Mouse (Mus musculus) myocyte (in vitro differentiated cells): ENCODE results near the gene Ccm2. TPM values are rescaled to one million over a fixed set of nuclear protein-coding genes. Genes with fewer than 3 reads are reported as not detected.

Source experiments
- H3K27me3 ChIP-seq: one replicate; pipeline ENCODE4 v1.6.1; 2011; ENCODE audit not compliant: control insufficient read depth, insufficient read depth, insufficient read length
- H3K36me3 ChIP-seq: one replicate; pipeline ENCODE4 v1.6.1; 2011; ENCODE audit not compliant: control insufficient read depth, insufficient read depth
- H3K4me2 ChIP-seq: one replicate; pipeline ENCODE4 v1.6.1; 2011; ENCODE audit warnings: low read depth, control low read depth
- H3K4me3 ChIP-seq: one replicate; pipeline ENCODE4 v1.5.1; 2011; ENCODE audit warnings: mild to moderate bottlenecking, control low read depth, moderate library complexity
- H3K79me2 ChIP-seq: one replicate; pipeline ENCODE4 v1.6.1; 2011; ENCODE audit not compliant: control insufficient read depth, insufficient read depth
- H3ac ChIP-seq: one replicate; pipeline ENCODE4 v1.6.1; 2011; ENCODE audit not compliant: control insufficient read depth, insufficient read length
- CEBPB ChIP-seq: IDR thresholded peaks from 2 replicates; pipeline ENCODE4 v1.6.1; 2011; ENCODE audit warnings: mild to moderate bottlenecking, moderate library complexity; ENCODE audit not compliant: poor library complexity, insufficient read depth, severe bottlenecking
- E2F4 ChIP-seq: IDR thresholded peaks from one replicate; pipeline ENCODE4 v1.6.1; 2011; ENCODE audit warnings: mild to moderate bottlenecking, control low read depth, moderate library complexity; ENCODE audit not compliant: insufficient read depth
- MAX ChIP-seq: IDR thresholded peaks from one replicate; pipeline ENCODE4 v1.6.1; 2011; ENCODE audit warnings: low read depth, mild to moderate bottlenecking, control low read depth
- MYOD1 ChIP-seq, 3 experiments: IDR thresholded peaks; one replicate each; pipeline ENCODE4 v1.6.1; 2011; ENCODE audit warnings: control low read depth in 2 of 3, low read depth in 2 of 3, mild to moderate bottlenecking in 2 of 3, moderate library complexity in 1 of 3; ENCODE audit not compliant: insufficient read length in 2 of 3, control insufficient read depth in 1 of 3
- MYOG ChIP-seq, 3 experiments: IDR thresholded peaks; one replicate each; pipeline ENCODE4 v1.6.1; 2011; ENCODE audit warnings: control low read depth in 2 of 3, low read depth in 2 of 3, mild to moderate bottlenecking in 2 of 3; ENCODE audit not compliant: insufficient read length in 2 of 3, control insufficient read depth in 1 of 3, insufficient read depth in 1 of 3
- POLR2A ChIP-seq: IDR thresholded peaks from one replicate; pipeline ENCODE4 v1.6.1; 2011; ENCODE audit warnings: low read depth, mild to moderate bottlenecking, control low read depth, moderate library complexity; ENCODE audit not compliant: insufficient read length
- POLR2AphosphoS2 ChIP-seq: IDR thresholded peaks from one replicate; pipeline ENCODE4 v1.6.1; 2011; ENCODE audit warnings: low read depth, control low read depth; ENCODE audit not compliant: insufficient read length
- REST ChIP-seq: IDR thresholded peaks from one replicate; pipeline ENCODE4 v1.6.1; 2011; ENCODE audit warnings: mild to moderate bottlenecking, control low read depth, moderate library complexity; ENCODE audit not compliant: insufficient read depth, insufficient read length
- SRF ChIP-seq: IDR thresholded peaks from one replicate; pipeline ENCODE4 v1.6.1; 2011; ENCODE audit warnings: low read depth; ENCODE audit not compliant: control insufficient read depth, insufficient read length
- TCF12 ChIP-seq: IDR thresholded peaks from one replicate; pipeline ENCODE4 v1.6.1; 2011; ENCODE audit warnings: mild to moderate bottlenecking, control low read depth; ENCODE audit not compliant: poor library complexity, insufficient read depth, severe bottlenecking
- TCF3 ChIP-seq: IDR thresholded peaks from one replicate; pipeline ENCODE4 v1.6.1; 2011; ENCODE audit warnings: low read depth, control low read depth; ENCODE audit not compliant: insufficient read length
- USF1 ChIP-seq: IDR thresholded peaks from one replicate; pipeline ENCODE4 v1.6.1; 2011; ENCODE audit warnings: low read depth, mild to moderate bottlenecking, control low read depth, moderate library complexity
- polyA plus RNA-seq: library from polyadenylated mRNA; unstranded; fragments of >200 nt; fragmentation: generic; extraction: Trizol; gene quantifications from one replicate; pipeline ENCODE4 v1.2.1, GENCODE M21; 2012; ENCODE audit warnings: missing spikeins

Ccm2 gene
- polyA plus RNA-seq, 1 experiment = 66.0 TPM

GRCm38 (mm10) chr11:6624619-6625382, 78.1 kb downstream of the Ccm2 start:
- Histone ChIP-seq H3K4me3 (peak overlapping the region; percentile 98), H3K79me2 (peaks cover 51% of the 10 kb centered on the region), H3K27me3 (no peaks in the 10 kb centered on the region), H3K4me2 (peak overlapping the region; percentile 98), H3K36me3 (peaks cover 30% of the 10 kb centered on the region), H3ac (peak overlapping the region; percentile 54)
- no peak for TF ChIP-seq SRF
- no peak for TF ChIP-seq REST
- no peak for TF ChIP-seq CEBPB
- no peak for TF ChIP-seq MYOD1 (IDR thresholded peaks at IDR 0.05; ENCODE audit: control insufficient read depth in 1 of 3, insufficient read length in 2 of 3, low read depth in 2 of 3)
- no peak for TF ChIP-seq POLR2AphosphoS2
- no peak for TF ChIP-seq USF1
- no peak for TF ChIP-seq E2F4
- no peak for TF ChIP-seq MYOG (IDR thresholded peaks at IDR 0.05; ENCODE audit: control insufficient read depth in 1 of 3, insufficient read depth in 1 of 3, insufficient read length in 2 of 3, low read depth in 2 of 3)
- no peak for TF ChIP-seq TCF12
- TF ChIP-seq TCF3 = no peak
- TF ChIP-seq POLR2A = no peak
- no peak for TF ChIP-seq MAX

GRCm38 (mm10) chr11:6625478-6626387, 79.0 kb downstream of the Ccm2 start, which contains the start of gene Tbrg4:
Gene Tbrg4, minus strand, starts transcription at chr11:6626067.
- peak in 1 of 3 experiments; percentile 11 for TF ChIP-seq MYOG (IDR thresholded peaks at IDR 0.05; ENCODE audit: control insufficient read depth in 1 of 3, insufficient read depth in 1 of 3, insufficient read length in 2 of 3, low read depth in 2 of 3)
- TF ChIP-seq TCF12 = no peak
- peak; percentile 83 for TF ChIP-seq MAX
- TF ChIP-seq POLR2A = peak; percentile 82
- peak; percentile 67 for TF ChIP-seq SRF
- peak; percentile 88 for TF ChIP-seq POLR2AphosphoS2
- TF ChIP-seq REST = no peak
- peaks cover 23% of the 10 kb centered on the region for H3K36me3 ChIP-seq
- H3K79me2 ChIP-seq = peaks cover 51% of the 10 kb centered on the region
- peak within 1 kb of the TSS; percentile 98 for H3K4me2 ChIP-seq
- H3K27me3 ChIP-seq = no peaks in the 10 kb centered on the region
- H3K4me3 ChIP-seq = peak within 1 kb of the TSS; percentile 98
- H3ac ChIP-seq = peak within 1 kb of the TSS; percentile 54

GRCm38 (mm10) chr11:6626388-6626772, 79.7 kb downstream of the Ccm2 start:
- peaks cover 50% of the 10 kb centered on the region for H3K79me2 ChIP-seq
- peaks cover 20% of the 10 kb centered on the region for H3K36me3 ChIP-seq
- TF ChIP-seq POLR2AphosphoS2 = no peak
- no peak for TF ChIP-seq REST
- TF ChIP-seq CEBPB = no peak
- TF ChIP-seq SRF = no peak
- TF ChIP-seq TCF12 = no peak
- peak overlapping the region; percentile 74 for H3K4me2 ChIP-seq
- H3ac ChIP-seq = peak overlapping the region; percentile 54
- H3K27me3 ChIP-seq = no peaks in the 10 kb centered on the region
- peak overlapping the region; percentile 98 for H3K4me3 ChIP-seq

- Histone ChIP-seq H3K79me2 (peaks cover 36% of the 10 kb centered on the region), H3K36me3 (peaks cover 8% of the 10 kb centered on the region), H3K4me2 (no peak overlapping the region), H3ac (no peak overlapping the region), H3K27me3 (no peaks in the 10 kb centered on the region), H3K4me3 (no peak overlapping the region)
- TF ChIP-seq USF1 (no peak), MYOD1 (IDR thresholded peaks at IDR 0.05; ENCODE audit: control insufficient read depth in 1 of 3, insufficient read length in 2 of 3, low read depth in 2 of 3) (no peak), POLR2AphosphoS2 (no peak), SRF (no peak), E2F4 (no peak), TCF12 (no peak), POLR2A (no peak), MYOG (IDR thresholded peaks at IDR 0.05; ENCODE audit: control insufficient read depth in 1 of 3, insufficient read depth in 1 of 3, insufficient read length in 2 of 3, low read depth in 2 of 3) (no peak), MAX (no peak), REST (no peak), TCF3 (no peak), CEBPB (no peak)
Measured at GRCm38 (mm10) chr11:6627731-6628130, 81.0 kb downstream of the Ccm2 start.
